Mouse (Mus musculus) adrenal gland, postnatal 0 days (tissue): ENCODE data around the gene Pik3r5. TPM values are rescaled to one million over a fixed set of nuclear protein-coding genes. Genes with fewer than 3 reads are reported as not detected.

ENCODE experiments used
- polyA plus RNA-seq: library from polyadenylated mRNA; unstranded; fragments of >200 nt; fragmentation: Nextera tagmentation; extraction: Ambion mirVana; gene quantifications from 2 replicates; pipeline ENCODE4 v1.2.1, GENCODE M21; 2015

Gene Pik3r5
- 0.54 and 0.72 TPM in 2 replicates for polyA plus RNA-seq

GRCm38 (mm10) chr11:68431699-68432360 lies at the start of gene Pik3r5:
Pik3r5 (plus strand) TSS chr11:68432121.

GRCm38 (mm10) chr11:68400727-68401219 lies 31.1 kb upstream of the Pik3r5 start, which contains the start of gene Ntn1:
Ntn1 (minus strand) TSS chr11:68400823.

GRCm38 (mm10) chr11:68502902-68503629 lies 71.1 kb downstream of the Pik3r5 start, which contains the start of gene Pik3r6:
Pik3r6 (plus strand) TSS chr11:68503019.

Other genes with a start within 250 kb of the Pik3r5 start
- gene Ntn1, start 31.3 kb upstream of the Pik3r5 start, polyA plus RNA-seq = 18.8 and 38.0 TPM in 2 replicates
- 1.1 and 2.2 TPM in 2 replicates for gene Pik3r6, start 70.9 kb downstream of the Pik3r5 start, polyA plus RNA-seq
- not detected in 2 replicates for gene Mfsd6l, start 124.1 kb downstream of the Pik3r5 start, polyA plus RNA-seq
- 0.69 and 1.1 TPM in 2 replicates for gene Ccdc42, start 154.9 kb downstream of the Pik3r5 start, polyA plus RNA-seq